Mouse (Mus musculus) left cerebral cortex, postnatal 36 days (tissue): ENCODE data around the gene Setd3. TPM values are rescaled to one million over a fixed set of nuclear protein-coding genes. Genes with fewer than 3 reads are reported as not detected.

Experiments used
- DNase-seq, 2 experiments: peaks; one replicate each; pipeline ENCODE4 v3.0.0; 2021 to 2022; ENCODE audit warnings: low spot score in 2 of 2, mixed read lengths in 1 of 2
- intact Hi-C: fragments of 180-260 bp; cut with DNase I; formaldehyde crosslinking; loops from one replicate; pipeline ENCODE4 v1.15.1; 2025
- total RNA-seq, 2 experiments: library from RNA; stranded (reverse); gene quantifications; 2 replicates each; pipeline ENCODE4 v1.2.3; 2021

Gene Setd3
- total RNA-seq, 2 experiments from 2014 or later, result 164 to 165 TPM

DNA sequence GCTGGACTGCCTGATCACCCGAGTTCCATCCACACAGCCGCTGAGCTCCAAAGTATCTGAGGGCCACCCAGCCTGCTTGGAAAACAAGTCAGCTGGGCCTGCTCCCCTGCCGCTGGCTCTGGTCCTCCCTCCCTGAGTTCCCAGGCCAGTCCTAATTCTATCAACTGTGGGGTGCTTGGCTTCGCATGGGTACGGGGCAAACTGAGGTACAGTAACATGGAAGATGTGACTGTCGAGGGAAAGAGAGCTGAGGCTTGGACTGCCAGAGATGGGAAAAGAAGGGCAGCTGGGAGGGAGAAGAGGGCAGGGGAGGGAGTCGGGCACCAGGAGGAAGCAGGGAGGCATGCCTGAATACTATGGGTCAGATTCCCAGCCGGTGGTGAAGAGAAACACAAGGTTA lies 78.9 kb downstream of the Setd3 start:
- intact Hi-C loops, result no loop called here
- DNase-seq, result no peak

DNA sequence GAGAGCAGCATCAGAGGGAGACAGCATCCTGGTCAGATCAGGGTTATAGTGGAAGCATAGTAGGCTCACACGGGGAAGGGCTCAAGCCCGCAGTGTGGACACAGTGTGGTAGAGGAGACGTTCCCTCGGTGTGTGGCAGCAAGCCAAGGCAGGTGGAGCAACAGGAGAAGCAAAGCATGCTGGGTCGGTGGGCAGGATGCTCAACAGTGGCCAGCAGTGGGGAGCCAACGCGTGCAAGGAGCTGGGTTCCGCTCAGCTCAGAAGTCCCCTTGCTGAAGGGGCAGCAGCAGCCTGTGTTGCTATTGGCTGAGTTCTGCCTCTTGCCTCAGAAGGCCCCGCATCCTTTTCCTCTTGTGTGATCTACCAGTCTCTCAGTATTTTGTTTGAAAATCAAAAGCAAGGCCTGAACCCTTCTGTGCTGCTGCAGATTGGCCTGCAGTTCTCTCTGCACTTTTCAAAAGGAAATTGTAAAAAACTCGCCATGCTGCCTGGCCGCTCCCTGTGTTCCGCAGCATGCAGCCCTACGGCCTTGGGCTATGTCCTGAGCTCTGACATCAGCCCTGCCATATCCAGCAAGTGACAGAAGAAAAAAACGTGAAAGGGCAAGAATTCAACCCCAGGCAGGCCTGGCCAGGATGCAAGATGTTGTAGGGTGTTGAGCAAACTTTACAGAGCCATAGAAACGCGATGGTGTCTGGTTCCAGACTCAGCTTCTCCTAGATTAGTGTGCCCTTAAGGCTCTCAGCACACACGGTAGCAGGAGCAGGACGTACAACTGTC lies 80.7 kb downstream of the Setd3 start:
- DNase-seq, result no peak
- intact Hi-C loops, result no loop called here

DNA sequence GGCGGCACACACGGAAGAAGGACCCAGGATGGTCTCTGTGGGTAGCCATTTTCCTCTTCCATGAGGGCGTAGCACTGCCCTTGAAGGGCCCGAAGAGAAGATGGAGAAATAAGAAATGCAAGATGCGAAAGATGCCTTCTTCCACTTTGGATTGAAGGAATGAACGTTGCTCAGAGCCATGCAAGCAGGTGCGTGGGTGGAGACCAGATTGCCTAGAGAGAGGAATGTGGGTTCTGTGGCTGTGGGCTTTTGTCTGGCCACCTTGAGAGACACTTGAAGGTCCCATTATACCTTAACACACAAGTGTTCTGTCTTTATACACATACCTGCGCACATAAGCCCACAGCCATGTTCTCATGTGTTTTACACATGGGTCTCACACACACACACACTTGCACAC lies 81.5 kb downstream of the Setd3 start:
- DNase-seq, result no peak
- intact Hi-C loops, result no loop called here

DNA sequence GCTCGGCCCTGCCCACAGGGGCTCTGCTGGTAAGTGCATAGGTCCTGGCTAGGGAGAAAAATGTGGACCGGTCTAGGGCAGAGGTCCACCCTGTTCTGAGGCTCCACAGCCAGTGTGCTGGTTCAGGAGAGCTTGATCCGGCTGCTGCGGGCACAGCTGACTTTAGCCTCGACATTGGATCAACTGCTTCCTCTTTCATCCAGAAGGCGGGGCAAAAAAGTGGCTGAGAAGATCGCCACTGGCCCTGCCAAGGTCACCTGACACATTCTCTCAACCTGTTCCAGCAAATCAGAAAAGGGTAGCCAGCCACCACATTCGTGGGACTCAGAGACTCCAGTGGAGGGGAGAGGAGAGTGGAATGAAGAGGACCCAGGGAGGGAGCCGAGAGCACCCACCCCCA lies 90.9 kb downstream of the Setd3 start:
- DNase-seq, result no peak
- intact Hi-C loops, result no loop called here

DNA sequence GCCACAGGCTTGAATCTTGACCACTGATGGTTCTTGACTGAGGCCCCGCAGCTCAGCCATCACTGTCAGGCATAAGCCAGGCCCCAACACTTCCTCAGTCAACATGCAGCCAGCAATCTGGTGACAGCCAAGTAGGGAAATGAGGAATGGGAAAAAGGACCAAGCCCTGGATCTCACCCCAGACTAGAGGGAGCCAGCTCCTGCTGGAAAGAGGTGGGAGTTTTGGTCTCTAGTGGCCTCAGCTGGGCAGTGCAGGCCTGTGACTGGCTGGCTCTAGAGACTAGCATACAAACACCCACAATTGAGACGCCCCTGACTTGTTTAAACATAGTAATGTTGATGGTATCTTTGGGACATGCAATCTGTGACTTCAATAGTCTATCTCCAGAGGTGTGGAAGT lies 91.6 kb downstream of the Setd3 start:
- DNase-seq, result no peak
- intact Hi-C loops, result no loop called here

DNA sequence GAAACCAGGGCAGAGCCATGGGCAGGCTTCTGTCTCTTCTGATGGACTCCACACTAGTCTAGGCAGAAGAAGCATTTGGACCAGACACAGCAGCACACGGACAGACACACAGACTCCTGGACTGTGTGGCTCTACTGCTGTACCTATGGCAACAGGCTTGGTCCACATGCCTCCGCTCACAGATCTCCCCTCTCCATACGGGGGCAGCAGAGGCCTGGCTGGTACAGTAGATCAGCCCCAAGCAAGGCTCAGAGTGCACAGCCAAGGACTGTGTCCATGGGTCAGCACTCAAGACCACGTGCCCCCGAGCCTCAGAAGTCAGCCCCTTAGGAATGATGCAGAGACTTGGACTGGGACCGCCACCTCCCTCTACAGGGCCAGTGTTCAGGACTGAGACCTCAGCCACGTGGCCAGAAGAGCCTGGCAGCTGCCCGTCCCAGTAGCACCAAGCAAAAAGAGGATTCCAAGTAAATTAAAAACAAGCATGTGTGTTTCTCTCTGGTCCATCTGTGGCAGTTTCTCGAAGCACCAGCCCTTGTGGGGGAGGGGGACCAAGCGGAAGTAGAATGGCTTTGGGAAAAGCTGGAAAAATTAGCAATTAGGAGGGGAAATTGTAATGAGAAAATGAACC lies 100.9 kb downstream of the Setd3 start:
- intact Hi-C loops, result no loop called here
- no peak for DNase-seq

DNA sequence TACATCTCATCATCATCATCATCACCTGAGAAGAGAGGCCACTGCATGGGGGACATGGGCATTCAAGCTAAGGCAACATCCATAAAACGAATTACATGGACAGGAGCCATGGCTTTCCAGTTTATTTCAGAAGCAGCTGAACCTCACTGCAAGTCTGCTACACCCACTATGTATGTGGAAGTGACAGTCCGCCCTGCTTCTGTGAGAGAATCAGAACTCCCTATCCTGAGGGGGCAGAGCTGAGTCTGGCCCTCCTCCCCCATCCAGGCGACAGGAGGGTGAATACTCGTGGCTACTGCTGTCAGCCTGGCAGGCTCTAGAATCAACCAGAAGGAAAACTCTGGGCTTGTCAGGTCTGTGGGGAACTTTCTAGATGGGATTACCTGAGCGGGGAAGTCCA lies 106.2 kb downstream of the Setd3 start:
- peak in 1 of 2 experiments; percentile 39 for DNase-seq

DNA sequence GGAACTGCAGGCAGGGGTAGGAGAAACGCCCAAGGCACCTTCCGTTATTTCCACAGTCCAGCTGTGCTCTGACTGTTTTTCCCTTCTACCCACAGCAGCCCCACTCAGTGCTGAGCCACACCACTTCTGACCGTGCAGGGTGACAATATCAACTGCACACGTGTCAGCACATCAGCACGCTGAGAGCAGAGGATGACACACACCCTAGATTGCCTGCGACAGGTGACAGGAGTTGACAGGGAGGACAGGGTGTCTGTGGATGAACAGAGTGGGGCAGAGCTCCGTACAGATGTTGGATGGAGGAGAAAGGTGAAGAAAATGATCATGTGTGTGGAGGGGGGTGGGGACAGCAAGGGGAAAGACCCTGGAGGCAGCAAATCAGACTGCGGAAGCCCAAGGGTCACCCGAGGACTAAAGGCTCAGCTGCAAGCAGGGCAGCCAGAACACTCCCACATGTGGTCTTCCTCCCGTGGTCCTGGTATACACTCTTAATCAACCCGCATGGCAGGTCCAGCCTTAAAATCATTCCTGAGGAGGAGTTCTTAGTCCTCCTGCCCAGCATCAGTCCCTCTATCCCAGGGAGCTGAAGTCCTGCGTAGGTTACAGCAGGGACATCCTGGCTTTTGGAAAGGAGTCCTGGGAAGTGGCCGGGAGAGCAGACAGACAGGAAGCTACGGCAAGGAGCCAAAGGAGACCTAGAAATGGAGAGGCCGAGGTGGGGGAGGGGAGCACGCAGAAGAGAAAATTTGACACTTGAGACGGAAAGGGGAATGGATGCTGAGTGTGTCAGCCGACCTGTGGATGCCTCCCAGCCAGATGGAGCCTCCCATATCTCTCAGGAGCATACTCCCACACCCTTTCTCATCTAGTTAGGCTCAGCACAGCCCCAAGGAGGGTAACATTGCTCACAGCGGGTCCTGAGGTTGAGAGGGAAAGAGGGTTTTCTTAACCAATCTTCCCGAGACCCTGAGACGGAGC lies 108.1 kb downstream of the Setd3 start:
- no peak for DNase-seq
- intact Hi-C loops, result loop anchor here (5.0 kb wide), 1 partner anchor 64 kb away; no protein-coding TSS in a partner anchor

More for the DNA sequence above, 106.2 kb downstream of the Setd3 start:
- intact Hi-C loops, result loop anchor here (5.0 kb wide), 1 partner anchor 66 kb away; no protein-coding TSS in a partner anchor

DNA sequence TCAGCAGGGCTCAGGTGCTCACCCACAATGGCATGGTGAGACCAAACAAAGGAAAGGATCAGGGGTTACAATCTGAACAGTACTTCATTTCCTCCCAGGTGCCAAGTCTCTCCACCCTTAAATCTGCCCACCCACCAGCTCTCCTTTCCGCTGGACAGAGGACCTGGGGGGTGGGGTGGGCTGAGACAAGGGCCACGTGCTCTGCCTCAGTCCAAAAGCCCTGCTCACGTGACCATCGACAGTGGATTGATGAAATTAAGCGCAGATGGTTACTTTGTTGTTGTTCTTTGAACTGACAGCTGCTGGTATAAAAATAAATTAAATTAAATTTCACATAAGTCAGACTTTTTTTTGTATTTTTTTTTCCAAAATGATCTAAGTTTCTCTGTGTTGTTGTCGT lies 109.6 kb downstream of the Setd3 start:
- intact Hi-C loops, result no loop called here
- no peak for DNase-seq

DNA sequence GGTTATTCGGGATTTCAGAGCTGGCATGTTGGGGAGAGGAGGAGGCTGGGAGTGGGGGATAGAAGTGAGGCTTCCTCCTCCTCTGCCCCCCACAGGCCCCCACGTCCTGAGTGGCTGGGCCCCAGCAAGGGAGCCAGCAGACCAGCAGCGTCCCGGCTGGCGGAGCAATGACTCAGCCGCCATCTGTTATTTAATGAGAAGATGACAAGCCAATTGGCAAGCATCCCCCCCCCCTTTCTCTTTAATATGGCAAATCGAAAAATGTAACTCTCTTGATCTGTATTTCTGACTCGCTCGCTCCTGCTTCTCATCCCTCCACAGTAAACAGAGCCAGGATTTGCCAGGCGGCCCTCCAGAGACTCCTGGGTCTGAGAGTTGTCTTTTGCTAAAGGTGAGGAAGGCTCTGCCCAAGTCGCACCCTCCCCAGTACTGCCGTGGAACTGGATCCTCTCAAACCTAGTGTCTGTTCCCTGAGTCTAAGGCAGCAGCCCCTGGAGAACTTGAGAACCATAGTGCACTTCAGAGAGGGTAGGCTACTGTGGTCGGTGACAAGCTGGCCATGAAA lies 111.2 kb downstream of the Setd3 start:
- DNase-seq, result peak in 1 of 2 experiments; percentile 37
- intact Hi-C loops, result no loop called here

DNA sequence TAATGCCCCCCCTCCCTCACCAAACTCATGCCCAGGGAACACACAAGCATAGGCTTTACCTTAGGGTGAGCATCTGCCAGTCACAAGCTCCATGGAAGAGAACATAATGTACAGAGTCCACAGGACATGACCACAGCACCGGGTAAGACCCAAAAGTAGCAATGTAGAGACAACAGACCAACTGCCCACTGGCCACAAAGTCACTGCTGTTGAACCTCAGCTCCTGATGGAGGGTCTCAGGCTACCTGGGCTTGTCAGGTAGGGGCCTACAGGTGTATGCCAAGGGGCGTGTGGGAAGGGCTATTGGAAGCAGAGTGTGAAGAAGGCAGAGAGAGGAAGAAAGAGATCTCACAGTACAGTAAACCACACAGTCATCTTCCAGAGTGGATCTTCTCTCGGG lies 111.9 kb downstream of the Setd3 start:
- intact Hi-C loops, result no loop called here
- no peak for DNase-seq

DNA sequence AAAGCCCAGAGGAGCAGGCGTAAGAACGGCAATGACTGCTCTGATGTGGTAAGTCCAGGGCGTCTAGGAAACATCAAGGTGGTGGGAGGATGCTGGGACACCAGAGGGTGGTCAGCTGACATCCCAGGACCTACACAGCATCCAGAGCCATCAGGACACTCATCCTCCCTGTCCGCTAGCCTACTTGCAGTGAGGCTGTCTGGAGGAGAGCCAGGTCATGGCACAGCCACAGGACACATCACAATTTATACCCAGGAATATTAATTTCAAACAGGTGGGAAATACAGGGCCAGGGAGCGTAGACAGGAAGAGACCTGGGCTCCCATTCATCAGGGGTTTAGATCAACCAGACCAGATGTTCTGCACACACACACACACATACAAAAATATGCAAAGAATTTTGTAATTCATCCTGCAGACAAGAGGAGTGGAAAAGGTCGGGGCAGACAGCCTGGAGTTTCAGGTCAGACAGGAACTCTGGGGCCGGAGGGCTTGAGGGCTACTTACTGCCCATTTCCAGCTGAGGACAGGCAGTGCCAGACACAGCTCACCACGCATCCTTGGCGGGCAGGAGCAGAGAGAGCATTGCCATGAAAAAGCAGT lies 114.6 kb downstream of the Setd3 start:
- intact Hi-C loops, result no loop called here
- no peak for DNase-seq

DNA sequence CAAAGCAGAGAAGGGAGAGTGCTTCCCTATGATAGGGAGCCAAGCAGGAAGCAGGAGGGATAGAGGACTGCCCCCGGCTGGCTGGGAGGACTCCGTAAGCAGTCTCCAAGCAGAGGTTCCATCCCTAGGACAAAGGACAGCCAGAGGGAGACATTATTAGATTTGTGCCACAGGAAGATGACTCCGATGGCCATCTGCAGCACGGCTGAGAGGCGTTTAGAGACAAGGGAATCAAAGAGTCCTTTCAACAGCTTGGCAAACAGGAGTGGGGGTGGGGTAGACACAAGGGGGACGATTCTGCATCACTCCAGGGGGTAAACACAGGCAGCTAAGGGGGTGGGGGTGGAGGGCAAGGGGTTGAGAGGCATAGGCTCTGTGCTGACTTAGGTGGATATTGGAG lies 115.1 kb downstream of the Setd3 start:
- no peak for DNase-seq
- intact Hi-C loops, result no loop called here

DNA sequence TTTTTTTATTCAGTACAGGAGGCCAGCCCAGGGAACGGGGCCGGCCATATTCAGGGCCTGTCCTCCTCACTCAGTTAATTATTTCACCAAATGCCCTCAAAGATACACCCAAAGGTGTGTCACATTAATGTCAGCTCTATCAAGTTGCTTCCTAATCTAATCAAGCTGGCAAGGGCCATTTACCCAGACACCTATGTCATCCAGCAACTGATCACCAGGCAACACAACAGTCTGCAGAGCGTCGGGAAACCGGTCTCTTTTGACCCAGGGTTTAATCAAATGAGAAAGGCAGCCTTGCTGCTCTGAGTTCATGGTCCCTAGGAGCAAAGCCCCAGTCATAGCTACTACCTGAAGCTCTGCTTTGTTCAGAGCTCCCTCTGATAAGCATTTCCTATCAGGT lies 117.0 kb downstream of the Setd3 start:
- intact Hi-C loops, result no loop called here
- no peak for DNase-seq

DNA sequence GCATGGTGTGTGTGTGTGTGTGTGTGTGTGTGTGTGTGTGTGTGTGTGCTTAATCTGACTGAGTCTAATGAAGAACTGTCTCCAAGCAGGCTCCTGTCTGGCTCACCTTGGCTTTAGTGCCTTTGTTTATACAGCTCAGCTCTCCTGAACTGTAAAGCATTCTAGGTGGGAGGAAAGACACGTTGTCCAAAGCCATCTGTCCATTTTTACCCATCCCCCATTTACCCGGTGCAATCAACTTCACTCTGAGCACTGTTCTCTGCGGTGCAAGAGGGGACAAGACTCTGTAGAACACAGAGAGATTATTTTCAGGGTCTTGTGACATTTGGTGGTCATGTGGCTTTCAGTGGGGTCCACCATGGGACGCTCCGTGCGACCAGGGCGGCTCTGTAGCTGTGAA lies 117.5 kb downstream of the Setd3 start:
- intact Hi-C loops, result no loop called here
- DNase-seq, result no peak

Other genes starting within 250 kb of the Setd3 start
- gene Bcl11b, start 175.7 kb downstream of the Setd3 start, total RNA-seq, result 10 to 100 TPM; 56.6 to 74.4 TPM
- 10 to 100 TPM; 23.4 to 29.1 TPM for gene Ccnk, start 265 bp upstream of the Setd3 start, total RNA-seq
- 10 to 100 TPM; 75.2 to 77.4 TPM for gene Ccdc85c, start 96.1 kb upstream of the Setd3 start, total RNA-seq
- gene Hhipl1, start 127.0 kb upstream of the Setd3 start, total RNA-seq, result 1 to 10 TPM; 7.8 to 8.1 TPM
- 100 to 1,000 TPM; 293 to 297 TPM for gene Cyp46a1, start 155.1 kb upstream of the Setd3 start, total RNA-seq
- gene Eml1, start 191.6 kb upstream of the Setd3 start, total RNA-seq, result 10 to 100 TPM; 59.3 to 64.2 TPM